Mouse (Mus musculus) left cerebral cortex, postnatal 4 days (tissue): ENCODE data around the gene Brd4. TPM values are rescaled to one million over a fixed set of nuclear protein-coding genes. Genes with fewer than 3 reads are reported as not detected.

Experiments
- DNase-seq: peaks from one replicate; pipeline ENCODE4 v3.0.0-alpha.2; 2022
- intact Hi-C: fragments of 180-260 bp; cut with DNase I; formaldehyde crosslinking; loops from one replicate; pipeline ENCODE4 v1.15.1; 2025
- total RNA-seq, 2 experiments: library from RNA; stranded (reverse); gene quantifications; 2 replicates each; pipeline ENCODE4 v1.2.3; 2021

Gene Brd4
- 100 to 1,000 TPM; 132 to 137 TPM for total RNA-seq

- intact Hi-C loops, result no loop called here
- DNase-seq, result peak; percentile 91
Measured at GRCm38 (mm10) chr17:32284262-32285137, at the start of gene Brd4. Gene Brd4 (minus strand): TSS chr17:32284722.

- intact Hi-C loops, result no loop called here
- DNase-seq, result no peak
Measured at GRCm38 (mm10) chr17:32333675-32334303, 49.3 kb upstream of the Brd4 start.

GRCm38 (mm10) chr17:32327501-32327900, 43.0 kb upstream of the Brd4 start:
- DNase-seq, result no peak
- intact Hi-C loops, result no loop called here

GRCm38 (mm10) chr17:32322809-32323208, 38.3 kb upstream of the Brd4 start:
- no peak for DNase-seq
- intact Hi-C loops, result no loop called here

- intact Hi-C loops, result no loop called here
- DNase-seq, result no peak
Measured at GRCm38 (mm10) chr17:32321836-32322235, 37.3 kb upstream of the Brd4 start.

GRCm38 (mm10) chr17:32321390-32321734, 36.8 kb upstream of the Brd4 start:
- intact Hi-C loops, result no loop called here
- DNase-seq, result no peak

- DNase-seq, result peak; percentile 98
- intact Hi-C loops, result no loop called here
Measured at GRCm38 (mm10) chr17:32320597-32321389, 36.3 kb upstream of the Brd4 start, which contains the start of gene Akap8. Gene Akap8 (minus strand): TSS chr17:32321238.

- intact Hi-C loops, result no loop called here
- DNase-seq, result no peak
Measured at GRCm38 (mm10) chr17:32319950-32320349, 35.4 kb upstream of the Brd4 start.

- intact Hi-C loops, result no loop called here
Measured at GRCm38 (mm10) chr17:32317708-32318107, 33.2 kb upstream of the Brd4 start.

GRCm38 (mm10) chr17:32317032-32317431, 32.5 kb upstream of the Brd4 start:
- intact Hi-C loops, result no loop called here

More at GRCm38 (mm10) chr17:32317708-32318107, 33.2 kb upstream of the Brd4 start:
- DNase-seq, result no peak

GRCm38 (mm10) chr17:32315560-32315959, 31.0 kb upstream of the Brd4 start:
- intact Hi-C loops, result no loop called here

More at GRCm38 (mm10) chr17:32317032-32317431, 32.5 kb upstream of the Brd4 start:
- DNase-seq, result no peak

GRCm38 (mm10) chr17:32313892-32314291, 29.4 kb upstream of the Brd4 start:
- no peak for DNase-seq
- intact Hi-C loops, result no loop called here

More at GRCm38 (mm10) chr17:32315560-32315959, 31.0 kb upstream of the Brd4 start:
- DNase-seq, result no peak

GRCm38 (mm10) chr17:32312801-32313200, 28.3 kb upstream of the Brd4 start:
- intact Hi-C loops, result no loop called here
- no peak for DNase-seq

- intact Hi-C loops, result no loop called here
Measured at GRCm38 (mm10) chr17:32307963-32308362, 23.4 kb upstream of the Brd4 start.

GRCm38 (mm10) chr17:32298125-32298524, 13.6 kb upstream of the Brd4 start:
- intact Hi-C loops, result no loop called here
- no peak for DNase-seq

More at GRCm38 (mm10) chr17:32307963-32308362, 23.4 kb upstream of the Brd4 start:
- DNase-seq, result no peak

- intact Hi-C loops, result no loop called here
Measured at GRCm38 (mm10) chr17:32295901-32296300, 11.4 kb upstream of the Brd4 start.

GRCm38 (mm10) chr17:32295160-32295559, 10.6 kb upstream of the Brd4 start:
- DNase-seq, result no peak
- intact Hi-C loops, result no loop called here

More at GRCm38 (mm10) chr17:32295901-32296300, 11.4 kb upstream of the Brd4 start:
- DNase-seq, result no peak

GRCm38 (mm10) chr17:32285138-32285670, 682 bp upstream of the Brd4 start:
- intact Hi-C loops, result no loop called here
- DNase-seq, result no peak

GRCm38 (mm10) chr17:32283771-32284221, 726 bp downstream of the Brd4 start:
- peak; percentile 50 for DNase-seq
- intact Hi-C loops, result no loop called here

- intact Hi-C loops, result no loop called here
- DNase-seq, result peak; percentile 10
Measured at GRCm38 (mm10) chr17:32283341-32283740, 1.2 kb downstream of the Brd4 start.
